Mouse (Mus musculus) lung, embryonic 16.5 days (tissue): ENCODE results near the gene Lrp5. TPM values are rescaled to one million over a fixed set of nuclear protein-coding genes. Genes with fewer than 3 reads are reported as not detected.

Source experiments
- ATAC-seq: fragments of 200-750 bp; cut with Nextera tagmentation; 2 replicates; pipeline ENCODE4 v1.8.0; 2017; ENCODE audit warnings: low read depth, mild to moderate bottlenecking, moderate library complexity
- H3K27ac ChIP-seq: fragments of 300-500 bp; sonication (generic); 2 replicates; pipeline ENCODE4 v1.5.1; 2014; ENCODE audit warnings: mild to moderate bottlenecking, control low read depth, low read length
- H3K27me3 ChIP-seq: fragments of 300-500 bp; sonication (generic); 2 replicates; pipeline ENCODE4 v1.6.1; 2014; ENCODE audit warnings: low read depth, low read length, mixed read lengths; ENCODE audit not compliant: control insufficient read depth, insufficient read depth
- H3K36me3 ChIP-seq: fragments of 300-500 bp; sonication (generic); 2 replicates; pipeline ENCODE4 v1.6.1; 2014; ENCODE audit warnings: low read length; ENCODE audit not compliant: control insufficient read depth, insufficient read depth
- H3K4me1 ChIP-seq: fragments of 300-500 bp; sonication (generic); replicated peaks from 2 replicates; pipeline ENCODE4 v1.6.1; 2014; ENCODE audit warnings: low read length, mixed read lengths; ENCODE audit not compliant: control insufficient read depth, insufficient read depth
- H3K4me2 ChIP-seq: fragments of 300-500 bp; sonication (generic); 2 replicates; pipeline ENCODE4 v1.6.1; 2014; ENCODE audit warnings: low read depth, low read length, control low read depth
- H3K4me3 ChIP-seq: fragments of 300-500 bp; sonication (generic); 2 replicates; pipeline ENCODE4 v1.5.1; 2014; ENCODE audit warnings: mild to moderate bottlenecking, low read length, control low read depth
- H3K9ac ChIP-seq: fragments of 300-500 bp; sonication (generic); 2 replicates; pipeline ENCODE4 v1.6.1; 2014; ENCODE audit warnings: low read length, control low read depth
- H3K9me3 ChIP-seq: fragments of 300-500 bp; sonication (generic); 2 replicates; pipeline ENCODE4 v1.6.1; 2016; ENCODE audit warnings: low read length; ENCODE audit not compliant: control insufficient read depth
- WGBS: fragments of 180-500 bp; shearing (Covaris S2); extraction: QIAGEN DNeasy Blood & Tissue Kit; methylation state at CpG from one replicate; pipeline ENCODE4 v1.1.7; 2014; 5-methylcytosine and 5-hydroxymethylcytosine counted together
- polyA plus RNA-seq: library from polyadenylated mRNA; unstranded; fragments of >200 nt; fragmentation: Nextera tagmentation; extraction: Ambion mirVana; gene quantifications from 2 replicates; pipeline ENCODE4 v1.2.1, GENCODE M21; 2015

Gene Lrp5
- polyA plus RNA-seq, 1 experiment from 2014 or later: 7.8 TPM

GRCm38 (mm10) chr19:3685611-3686214, 651 bp downstream of the Lrp5 start:
- peak overlapping the region; percentile 96 for H3K4me2 ChIP-seq
- WGBS: under 1% methylated on average over 45 of the region's 45 CpGs
- peak overlapping the region; percentile 99 for H3K9ac ChIP-seq
- peak overlapping the region; percentile 71 for H3K4me3 ChIP-seq
- H3K27ac ChIP-seq: peak overlapping the region; percentile 90
- H3K4me1 ChIP-seq: peaks cover 52% of the 10 kb centered on the region
- peak; percentile 31; the same call in 1 of the 2 replicates for ATAC-seq
- no peaks in the 10 kb centered on the region for H3K36me3 ChIP-seq
- no peaks in the 10 kb centered on the region for H3K9me3 ChIP-seq
- no peaks in the 10 kb centered on the region for H3K27me3 ChIP-seq

GRCm38 (mm10) chr19:3684957-3685580, 1.3 kb downstream of the Lrp5 start:
- peak overlapping the region; percentile 90 for H3K27ac ChIP-seq
- H3K4me2 ChIP-seq: peak overlapping the region; percentile 96
- H3K27me3 ChIP-seq: no peaks in the 10 kb centered on the region
- no peak for ATAC-seq
- H3K36me3 ChIP-seq: no peaks in the 10 kb centered on the region
- peak overlapping the region; percentile 99 for H3K9ac ChIP-seq
- no peaks in the 10 kb centered on the region for H3K9me3 ChIP-seq
- H3K4me3 ChIP-seq: peak overlapping the region; percentile 71
- WGBS: 4% methylated on average over 11 of the region's 11 CpGs
- H3K4me1 ChIP-seq: peaks cover 59% of the 10 kb centered on the region

GRCm38 (mm10) chr19:3684414-3684813, 1.9 kb downstream of the Lrp5 start:
- Histone ChIP-seq H3K36me3 (no peaks in the 10 kb centered on the region), H3K4me2 (peak overlapping the region; percentile 96), H3K4me3 (peak overlapping the region; percentile 71), H3K4me1 (peaks cover 64% of the 10 kb centered on the region), H3K27ac (peak overlapping the region; percentile 90), H3K27me3 (no peaks in the 10 kb centered on the region), H3K9ac (peak overlapping the region; percentile 99), H3K9me3 (no peaks in the 10 kb centered on the region)
- WGBS: 31% methylated on average over 1 of the region's 1 CpGs
- ATAC-seq: no peak

GRCm38 (mm10) chr19:3681310-3681934, 4.9 kb downstream of the Lrp5 start:
- peak overlapping the region; percentile 34 for H3K9ac ChIP-seq
- no peaks in the 10 kb centered on the region for H3K27me3 ChIP-seq
- no peaks in the 10 kb centered on the region for H3K36me3 ChIP-seq
- peak; percentile 90 for ATAC-seq
- peaks cover 58% of the 10 kb centered on the region for H3K4me1 ChIP-seq
- 13% methylated on average over 13 of the region's 13 CpGs for WGBS
- peak overlapping the region; percentile 33 for H3K4me2 ChIP-seq
- H3K9me3 ChIP-seq: no peaks in the 10 kb centered on the region
- peak overlapping the region; percentile 95 for H3K27ac ChIP-seq
- H3K4me3 ChIP-seq: no peak overlapping the region

GRCm38 (mm10) chr19:3680732-3681131, 5.6 kb downstream of the Lrp5 start:
- H3K9me3 ChIP-seq: no peaks in the 10 kb centered on the region
- H3K4me1 ChIP-seq: peaks cover 58% of the 10 kb centered on the region
- peak overlapping the region; percentile 34 for H3K9ac ChIP-seq
- no peaks in the 10 kb centered on the region for H3K27me3 ChIP-seq
- H3K4me3 ChIP-seq: no peak overlapping the region
- H3K27ac ChIP-seq: peak overlapping the region; percentile 95
- 63% methylated on average over 7 of the region's 7 CpGs for WGBS
- peak overlapping the region; percentile 33 for H3K4me2 ChIP-seq
- ATAC-seq: 0 out of 2 replicates have a peak, but pooled peaks have one; percentile 2
- H3K36me3 ChIP-seq: no peaks in the 10 kb centered on the region

GRCm38 (mm10) chr19:3674122-3674855, 12.1 kb downstream of the Lrp5 start:
- 75% methylated on average over 8 of the region's 8 CpGs for WGBS
- H3K27ac ChIP-seq: no peak overlapping the region; the same call in 1 of the 2 replicates

GRCm38 (mm10) chr19:3673149-3673548, 13.2 kb downstream of the Lrp5 start:
- WGBS: 86% methylated on average over 2 of the region's 2 CpGs
- peaks cover 3% of the 10 kb centered on the region; the same call in 1 of the 2 replicates for H3K9me3 ChIP-seq
- H3K36me3 ChIP-seq: peaks cover 16% of the 10 kb centered on the region
- H3K4me1 ChIP-seq: peaks cover 23% of the 10 kb centered on the region
- no peak overlapping the region for H3K9ac ChIP-seq
- no peak for ATAC-seq
- H3K27ac ChIP-seq: no peak overlapping the region
- no peaks in the 10 kb centered on the region for H3K27me3 ChIP-seq
- no peak overlapping the region for H3K4me2 ChIP-seq
- H3K4me3 ChIP-seq: no peak overlapping the region

More at GRCm38 (mm10) chr19:3674122-3674855, 12.1 kb downstream of the Lrp5 start:
- Histone ChIP-seq H3K27me3 (no peaks in the 10 kb centered on the region), H3K9ac (no peak overlapping the region), H3K4me2 (no peak overlapping the region), H3K4me3 (no peak overlapping the region), H3K4me1 (peaks cover 14% of the 10 kb centered on the region), H3K9me3 (peaks cover 3% of the 10 kb centered on the region; the same call in 1 of the 2 replicates), H3K36me3 (peaks cover 16% of the 10 kb centered on the region)
- ATAC-seq: no peak

- Histone ChIP-seq H3K27ac (peak overlapping the region; percentile 92), H3K4me2 (peak overlapping the region; percentile 34), H3K27me3 (no peaks in the 10 kb centered on the region), H3K9ac (no peak overlapping the region; the same call in 1 of the 2 replicates), H3K36me3 (peaks cover 16% of the 10 kb centered on the region), H3K4me3 (no peak overlapping the region; the same call in 1 of the 2 replicates), H3K9me3 (peaks cover 3% of the 10 kb centered on the region; the same call in 1 of the 2 replicates), H3K4me1 (peaks cover 50% of the 10 kb centered on the region)
- 41% methylated on average over 13 of the region's 13 CpGs for WGBS
- ATAC-seq: peak; percentile 78
Observed at GRCm38 (mm10) chr19:3669100-3669499, 17.3 kb downstream of the Lrp5 start.
